Mouse (Mus musculus) adrenal gland, postnatal 25 days (tissue): ENCODE measurements around the gene Rragd. TPM values are rescaled to one million over a fixed set of nuclear protein-coding genes. Genes with fewer than 3 reads are reported as not detected.
"Not testable (repeated sequence)": the region's sequence is repeated elsewhere in the genome, so short reads cannot be mapped to it uniquely, and the experiment has no call there.

ENCODE experiments used
- DNase-seq: peaks from one replicate; pipeline ENCODE4 v3.0.0; 2021; ENCODE audit warnings: mixed read lengths
- total RNA-seq: library from RNA; stranded (reverse); gene quantifications from 2 replicates; pipeline ENCODE4 v1.2.3, GENCODE M21; 2021

Gene Rragd
- total RNA-seq, 1 experiment from 2014 or later = 7.3 TPM

DNA sequence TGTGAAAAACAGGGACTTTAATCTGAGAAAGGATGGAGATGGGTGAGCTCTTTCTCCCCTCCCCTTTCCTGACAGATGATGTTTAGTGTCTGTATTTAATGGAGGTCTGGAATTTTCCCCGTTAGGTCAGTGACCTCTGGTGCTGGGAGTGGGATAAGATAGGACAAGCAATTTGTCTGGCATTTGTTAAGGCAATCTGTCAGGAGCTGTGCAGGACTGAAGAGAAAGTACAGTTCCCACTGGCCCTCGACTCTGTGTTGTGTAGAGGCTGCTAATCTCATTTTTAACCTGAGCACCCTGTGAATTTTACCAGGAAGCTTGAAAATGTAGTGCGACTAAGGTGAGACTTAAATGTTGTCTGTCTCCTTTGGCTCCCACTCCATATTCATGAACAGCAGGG, 2.8 kb downstream of the Rragd start:
- no peak for DNase-seq

DNA sequence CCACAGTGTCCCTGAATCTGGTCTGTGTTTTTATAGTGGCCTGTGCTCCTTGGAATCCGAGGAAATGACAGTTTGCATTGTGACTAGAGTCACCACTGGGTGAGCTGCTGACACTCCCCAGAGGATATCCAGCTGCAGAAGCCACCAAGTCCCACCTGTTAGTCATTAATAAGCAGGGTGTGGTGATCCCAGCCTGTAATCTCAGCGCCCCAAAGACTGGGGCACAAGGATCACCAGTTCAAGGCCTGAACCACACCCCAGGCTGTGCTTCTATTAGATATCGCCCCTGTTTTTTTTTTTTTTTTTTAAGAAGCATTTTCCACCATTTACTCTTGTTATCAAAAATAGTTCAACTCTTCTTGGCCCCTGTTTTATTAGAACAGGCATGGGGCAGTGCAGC, 4.2 kb downstream of the Rragd start:
- DNase-seq = no peak

DNA sequence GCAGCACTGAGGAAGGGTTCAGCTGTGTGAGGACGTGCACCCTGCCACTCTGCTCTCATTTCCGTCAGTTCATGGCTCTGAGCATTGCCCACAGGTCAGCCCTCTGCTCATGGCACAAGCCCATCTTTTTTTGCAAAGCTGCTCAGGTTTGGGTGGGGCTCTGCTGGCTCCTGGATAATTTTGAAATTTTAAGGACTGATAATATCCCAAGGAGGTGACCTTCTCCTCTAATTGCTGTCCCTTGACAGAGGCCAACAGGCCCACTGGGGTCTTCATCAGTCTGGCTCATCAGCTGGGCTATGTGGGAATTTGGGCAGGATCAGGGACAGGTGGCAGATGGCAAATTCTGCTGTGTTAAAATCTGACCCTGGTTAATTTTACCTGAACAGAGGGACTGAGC, 6.5 kb downstream of the Rragd start:
- DNase-seq = no peak

DNA sequence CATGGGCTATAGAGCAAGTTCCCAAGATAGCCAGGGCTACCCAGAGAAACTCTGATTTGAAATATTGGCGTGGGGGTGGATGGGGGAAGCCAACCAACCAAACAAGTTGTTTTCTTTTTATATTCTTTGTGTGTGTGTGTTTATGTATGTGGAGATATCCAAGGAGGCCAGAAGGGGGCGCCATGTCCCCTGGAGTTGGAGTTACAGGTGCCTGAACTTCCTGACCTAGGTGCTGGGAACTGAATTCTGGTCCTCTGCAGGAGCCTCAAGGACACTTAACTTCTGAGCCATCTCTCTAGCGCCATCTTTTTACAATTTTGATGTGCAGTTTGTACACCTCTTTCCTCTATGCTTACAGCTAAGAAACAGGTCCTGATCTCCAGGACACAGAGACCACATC, 11.3 kb downstream of the Rragd start:
- no peak for DNase-seq

DNA sequence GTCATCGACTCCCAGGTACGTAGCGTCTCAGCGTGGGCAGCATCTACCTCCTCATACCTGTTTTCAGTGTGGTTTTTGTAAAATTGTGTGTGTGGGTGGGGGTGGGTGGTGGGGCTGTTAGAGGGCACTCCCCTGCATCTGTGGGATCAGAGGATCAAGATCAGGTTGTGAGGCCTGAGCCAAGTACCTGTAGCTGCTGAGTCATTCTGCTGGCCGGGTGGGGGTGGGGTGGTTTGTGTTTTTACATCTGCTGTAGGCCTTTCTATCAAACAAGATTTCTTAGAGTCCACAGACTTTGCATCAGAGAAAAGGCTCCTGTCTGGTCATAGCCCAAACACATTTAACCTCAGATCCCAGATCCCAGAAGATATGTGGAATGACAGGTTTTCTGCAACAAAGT, 13.2 kb downstream of the Rragd start:
- DNase-seq = no peak

DNA sequence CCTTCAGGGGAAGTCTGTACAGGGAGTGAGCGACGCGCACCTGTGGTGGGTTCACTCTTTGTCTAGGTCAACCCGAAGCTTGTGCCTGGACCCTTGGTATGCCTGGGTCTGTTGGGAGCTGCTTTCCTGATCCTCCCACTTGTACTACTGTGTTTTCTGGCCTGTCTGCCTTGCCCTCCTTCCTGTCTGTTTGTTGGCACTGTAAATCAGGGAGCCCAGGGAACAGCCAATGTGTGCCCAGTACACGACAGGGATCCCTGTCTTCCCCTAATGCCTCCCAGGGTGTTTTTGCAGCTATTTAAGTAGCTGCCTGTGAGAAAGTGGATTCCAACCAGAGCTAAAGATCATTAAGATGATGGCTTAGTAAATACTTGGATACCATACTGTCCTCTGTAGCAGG, 14.7 kb downstream of the Rragd start:
- DNase-seq = no peak

DNA sequence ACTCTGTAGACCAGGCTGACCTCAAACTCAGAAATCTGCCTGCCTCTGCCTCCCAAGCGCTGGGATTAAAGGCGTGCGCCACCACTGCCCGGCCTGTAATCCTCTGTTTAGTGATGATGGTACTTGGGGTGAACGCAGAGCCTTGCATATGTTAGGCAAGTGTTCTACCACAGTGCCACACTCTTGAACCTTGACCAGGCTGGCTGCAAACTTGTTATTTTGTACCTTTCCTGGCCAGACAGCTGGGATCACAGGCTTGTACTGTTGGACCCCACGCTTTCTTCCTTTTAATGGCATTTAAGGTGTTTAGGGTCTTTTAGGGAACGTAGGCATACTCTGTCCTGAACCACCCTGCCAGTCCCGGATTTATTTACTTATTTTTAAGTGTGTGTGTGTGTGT, 16.2 kb downstream of the Rragd start:
- no peak for DNase-seq

DNA sequence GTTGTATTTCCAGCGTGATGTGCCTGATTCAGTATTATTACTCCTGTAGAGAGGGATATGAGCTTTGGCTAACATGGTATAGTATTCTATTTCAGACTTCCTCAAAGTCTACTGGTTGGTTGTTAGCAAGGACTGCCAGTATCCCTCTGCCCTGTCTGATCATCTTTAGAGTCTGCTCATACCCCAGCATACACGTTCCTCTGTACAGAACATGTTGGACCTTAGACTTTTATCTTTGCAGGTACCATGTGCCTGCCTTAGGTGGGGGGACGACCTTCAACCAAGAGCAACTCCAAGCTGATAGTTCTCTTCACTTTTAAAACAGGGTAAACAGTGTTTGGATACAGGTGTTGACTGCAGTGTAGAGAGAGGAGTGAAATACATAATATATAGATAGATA, 19.2 kb downstream of the Rragd start:
- DNase-seq = no peak

DNA sequence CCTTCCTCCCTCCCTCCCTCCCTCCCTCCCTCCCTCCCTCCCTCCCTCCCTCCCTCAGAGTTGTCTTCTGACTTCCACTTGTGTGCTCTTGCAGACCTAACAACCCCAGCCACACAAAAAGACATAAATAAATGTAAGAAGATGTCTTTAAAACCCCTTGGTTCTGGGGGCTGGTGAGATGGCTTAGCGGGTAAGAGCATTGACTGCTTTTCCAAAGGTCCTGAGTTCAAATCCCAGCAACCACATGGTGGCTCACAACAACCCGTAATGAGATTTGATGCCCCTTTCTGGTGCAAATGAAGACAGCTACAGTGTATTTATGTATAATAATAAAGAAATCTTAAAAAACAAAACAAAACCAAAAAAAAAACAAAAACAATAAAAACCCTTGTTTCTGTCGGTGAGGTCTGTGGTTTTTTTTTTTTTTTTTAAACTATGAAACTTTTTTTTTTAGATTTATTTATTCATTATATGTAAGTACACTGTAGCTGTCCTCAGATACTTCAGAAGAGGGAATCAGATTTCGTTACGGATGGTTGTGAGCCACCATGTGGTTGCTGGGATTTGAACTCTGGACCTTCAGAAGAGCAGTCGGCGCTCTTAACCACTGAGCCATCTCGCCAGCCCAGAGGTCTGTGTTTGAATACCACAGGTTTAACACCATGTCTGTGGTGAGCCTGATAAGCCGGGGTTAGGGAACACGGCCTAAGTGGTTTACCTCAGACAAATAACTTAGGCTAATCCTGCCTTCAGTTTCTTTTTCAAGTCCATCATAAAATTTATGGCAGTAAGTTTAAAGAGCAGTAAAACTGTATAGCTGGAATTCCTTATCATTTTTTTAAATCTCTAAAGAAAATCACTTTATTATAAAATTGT, 23.0 kb downstream of the Rragd start:
- DNase-seq = not testable (repeated sequence)

DNA sequence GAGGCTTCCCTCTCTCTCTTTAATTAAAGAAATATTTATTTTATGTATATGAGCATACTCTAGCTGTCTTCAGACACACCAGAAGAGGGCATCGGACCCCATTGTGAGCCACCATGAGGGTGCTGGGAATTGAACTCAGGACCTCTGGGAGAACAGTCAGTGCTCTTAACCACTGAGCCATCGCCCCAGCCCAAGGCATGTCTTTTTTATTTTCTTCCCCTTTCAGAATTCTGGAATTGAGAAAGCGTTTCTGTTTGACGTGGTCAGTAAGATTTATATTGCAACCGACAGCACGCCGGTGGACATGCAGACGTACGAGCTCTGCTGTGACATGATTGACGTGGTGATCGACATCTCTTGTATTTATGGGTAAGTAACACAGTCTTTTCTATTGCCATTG, 24.0 kb downstream of the Rragd start:
- DNase-seq = no peak

DNA sequence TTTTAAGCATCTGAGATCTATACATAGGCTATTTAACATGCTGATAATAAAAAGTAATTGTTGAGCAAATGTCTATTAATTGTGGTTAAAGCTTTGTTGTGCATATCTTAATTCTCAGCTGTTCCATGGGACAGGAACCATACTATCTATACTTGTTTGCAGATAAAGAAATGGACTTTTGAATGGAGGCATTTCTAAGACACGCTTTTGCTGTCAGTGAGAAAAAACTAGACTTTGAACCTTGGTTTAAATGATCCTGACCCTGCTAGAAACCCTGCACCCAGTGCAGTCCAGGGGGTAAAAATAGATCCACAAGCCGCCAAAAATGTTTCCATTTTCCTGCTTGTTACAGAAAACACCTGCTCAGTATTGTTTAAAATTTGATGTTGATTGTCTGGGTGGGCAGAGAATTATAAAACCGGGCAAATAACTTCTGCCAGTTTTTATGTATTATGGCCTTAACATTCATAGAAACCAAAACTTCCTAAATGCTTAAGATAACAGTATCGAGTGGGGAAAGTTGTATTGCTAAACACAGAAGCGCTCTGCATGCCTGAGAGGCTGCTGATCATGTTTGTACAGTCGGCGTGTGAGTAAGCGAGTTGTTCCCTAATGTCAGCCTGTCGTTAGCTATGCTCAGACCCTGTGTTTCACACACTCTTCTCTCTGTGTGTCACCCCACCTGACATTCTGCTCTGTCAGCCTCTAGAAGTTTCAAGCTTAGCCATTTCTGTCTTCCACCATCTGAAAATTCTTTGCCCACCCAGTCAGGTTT, 24.8 kb downstream of the Rragd start:
- DNase-seq = no peak

DNA sequence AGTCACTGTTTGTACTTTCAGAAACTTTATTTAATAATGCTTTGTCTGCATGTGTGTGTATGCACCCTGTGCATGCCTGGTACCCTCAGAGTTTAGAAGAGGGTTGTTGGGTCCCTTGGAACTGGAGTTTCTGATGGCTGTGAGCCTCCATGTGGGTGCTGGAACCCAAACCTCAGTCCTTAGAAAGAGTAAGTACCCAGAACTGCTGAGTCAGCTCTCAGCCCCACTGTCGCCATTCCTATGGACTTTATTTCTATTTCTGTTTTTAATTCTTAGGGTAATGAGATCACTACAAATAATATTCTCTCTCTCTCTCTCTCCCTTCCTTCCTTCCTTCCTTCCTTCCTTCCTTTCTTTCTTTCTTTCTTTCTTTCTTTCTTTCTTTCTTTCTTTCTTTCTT, 27.2 kb downstream of the Rragd start:
- DNase-seq = no peak

DNA sequence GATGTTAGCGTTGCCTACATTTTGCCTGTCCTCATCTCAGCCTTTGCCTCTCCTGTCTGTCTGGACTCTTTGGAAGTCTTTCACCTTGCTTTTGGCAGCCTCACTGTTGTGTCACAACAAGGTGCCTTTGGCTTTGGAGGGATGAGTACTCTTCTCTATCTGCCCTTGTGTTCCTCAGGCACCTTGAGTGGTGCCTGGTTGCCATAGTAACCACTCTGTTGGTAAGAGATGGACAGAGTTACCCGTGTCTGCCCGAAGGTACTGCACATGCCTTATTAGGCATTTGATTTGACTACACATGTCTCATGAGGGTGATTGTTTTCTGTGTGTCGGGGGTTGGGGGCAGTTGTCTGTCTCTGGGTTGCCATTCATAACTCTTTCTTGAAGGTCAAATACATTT, 29.6 kb downstream of the Rragd start:
- DNase-seq = no peak

DNA sequence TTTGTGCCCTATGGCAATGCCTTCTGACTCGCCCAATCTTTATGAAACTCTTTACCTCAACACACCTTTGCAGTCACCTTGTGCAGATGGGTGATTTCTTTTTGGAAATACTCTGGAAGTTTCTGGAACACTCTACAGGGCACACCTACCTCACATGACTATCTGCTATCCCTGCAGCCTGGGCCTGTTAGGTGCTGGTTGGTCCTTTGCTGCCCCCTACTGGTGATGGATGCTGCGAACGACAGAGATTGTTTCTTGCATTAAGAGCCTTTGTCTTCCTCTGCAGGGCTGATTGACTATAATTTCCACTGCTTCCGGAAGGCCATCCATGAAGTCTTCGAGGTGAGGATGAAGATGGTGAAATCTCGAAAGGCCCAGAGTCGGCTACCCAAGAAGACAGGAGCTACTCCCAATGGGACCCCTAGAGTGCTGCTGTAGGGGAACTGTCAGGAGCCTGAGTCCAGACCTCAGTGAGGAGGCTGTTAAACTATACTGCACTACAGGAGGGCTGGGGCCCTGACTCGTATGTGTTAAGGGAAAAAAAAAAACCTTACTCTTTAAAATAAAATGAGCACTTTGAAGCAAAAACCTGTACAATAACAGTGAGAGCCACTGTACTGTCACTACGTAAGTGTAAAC, 35.6 kb downstream of the Rragd start:
- DNase-seq = peak; percentile 86

DNA sequence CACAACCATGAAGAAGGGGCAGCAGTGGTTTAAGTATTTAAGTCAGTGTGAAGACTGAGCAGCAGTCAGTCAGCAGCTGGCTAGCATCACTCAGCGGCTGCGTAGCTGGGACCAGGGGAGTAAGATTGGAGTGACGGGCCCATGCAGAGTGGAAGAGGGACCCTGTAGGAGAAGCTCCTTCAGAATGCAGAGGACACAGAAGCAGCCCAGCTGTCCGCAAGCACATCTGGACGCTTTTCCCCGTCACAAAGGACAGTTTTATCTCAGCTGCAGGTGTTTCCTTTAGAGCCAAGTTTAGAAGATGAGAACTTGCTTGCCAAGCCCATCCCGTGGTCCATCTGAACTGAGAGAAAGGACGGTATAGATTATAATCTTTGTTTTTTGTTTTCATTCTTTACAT, 41.6 kb downstream of the Rragd start:
- no peak for DNase-seq

DNA sequence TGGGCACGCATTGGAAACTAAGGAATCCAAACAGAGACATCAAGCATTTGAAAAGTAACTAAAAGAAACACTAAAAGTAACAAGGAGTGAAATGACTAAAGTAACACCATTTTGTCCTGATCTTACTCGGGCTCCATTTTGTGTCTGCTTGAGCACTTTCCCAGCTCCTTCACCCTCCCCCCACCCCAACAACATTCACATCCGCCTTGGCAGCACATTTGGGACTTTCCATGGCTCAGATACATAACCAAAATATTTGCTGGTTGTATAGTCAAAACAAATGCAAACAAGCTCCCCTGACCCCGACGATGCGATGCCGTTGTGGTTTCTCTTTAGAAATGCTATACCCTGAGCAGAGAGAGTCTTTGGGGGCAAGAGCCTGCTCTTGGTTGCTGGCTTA, 46.3 kb downstream of the Rragd start:
- no peak for DNase-seq

DNA sequence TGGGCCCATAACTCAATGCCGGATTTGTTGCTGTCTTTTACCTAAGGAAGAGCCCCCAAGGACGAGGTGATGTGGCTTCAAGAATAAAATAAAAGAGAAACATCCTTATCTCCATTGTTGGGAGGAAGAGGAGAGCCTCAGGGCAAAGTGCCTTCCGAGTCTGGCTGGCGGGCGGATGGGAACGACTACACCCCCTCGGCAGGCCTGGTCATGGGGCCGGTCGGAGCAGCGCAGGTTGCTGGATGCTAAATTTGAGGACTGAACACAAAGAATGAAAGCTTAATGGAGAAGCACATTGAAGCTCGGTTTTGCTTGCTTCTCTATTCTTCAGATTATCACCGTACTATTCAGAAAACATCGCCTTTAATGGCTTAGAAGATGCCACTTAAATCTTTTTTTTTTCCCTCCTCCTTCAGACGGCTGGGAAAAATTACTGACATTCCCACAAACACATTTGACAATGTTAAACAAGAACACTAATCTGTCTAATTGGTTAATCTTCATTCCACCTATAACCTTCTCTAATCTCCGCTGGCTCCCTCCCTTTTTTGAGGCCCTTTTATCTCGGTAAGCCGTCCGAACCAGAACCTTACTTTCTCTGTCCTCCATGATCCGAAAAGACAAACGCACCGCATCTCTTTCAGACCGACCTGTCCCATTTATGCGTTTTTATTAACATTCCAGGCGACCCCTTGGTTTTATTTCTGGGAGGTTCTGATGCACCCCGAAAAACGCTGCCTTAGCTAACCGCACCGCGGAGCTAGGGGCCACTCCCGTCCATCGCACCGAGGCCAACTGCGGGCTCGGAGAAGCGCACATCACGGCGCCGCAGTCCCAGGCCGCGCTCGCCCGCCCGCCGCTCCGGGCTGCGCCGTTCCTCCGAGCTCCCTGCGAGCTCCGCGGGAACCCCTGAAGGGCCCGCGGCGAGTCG, 47.7 kb downstream of the Rragd start:
- peak; percentile 8 for DNase-seq

DNA sequence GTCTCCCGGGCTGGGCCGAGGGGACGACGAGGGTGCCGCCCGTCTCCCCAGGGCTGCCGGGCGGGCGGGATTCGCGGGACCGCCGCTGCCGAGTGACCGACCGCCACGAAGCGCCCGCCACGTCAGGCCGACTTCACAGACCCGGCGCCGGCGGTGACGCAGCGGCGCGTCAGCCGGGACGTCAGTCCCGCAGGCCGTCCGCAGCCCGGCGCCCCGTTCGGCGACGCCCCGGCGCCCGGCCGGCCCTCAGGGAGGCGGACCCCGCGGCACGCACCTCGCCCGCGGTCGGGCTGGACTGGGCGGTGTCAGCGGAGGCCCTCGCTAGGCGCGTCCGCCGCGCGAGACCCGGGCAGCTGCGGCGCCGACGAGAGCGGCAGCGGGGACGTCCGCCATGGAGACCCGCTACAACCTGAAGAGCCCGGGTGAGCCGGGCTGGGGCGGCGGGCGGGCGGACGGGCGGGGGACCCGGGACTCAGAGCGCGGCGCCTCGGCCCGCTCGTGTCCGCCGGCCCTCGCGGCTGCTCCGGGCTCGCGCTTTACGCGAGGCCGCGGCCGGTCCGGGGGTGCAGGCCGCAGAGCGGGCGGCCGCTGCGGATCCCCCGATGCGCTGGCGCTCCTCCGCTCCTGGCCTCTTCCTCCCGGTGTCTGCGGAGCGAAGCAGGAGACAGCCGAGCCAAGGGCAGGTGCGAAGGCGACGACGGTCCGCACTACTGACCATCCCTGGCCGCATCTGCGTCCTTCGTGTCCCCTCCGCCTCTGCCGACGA, 48.5 kb downstream of the Rragd start, which contains the start of gene Ube2j1:
Gene Ube2j1 (plus strand): TSS at position 222 of the 766 bp plus-strand sequence.
- peak; percentile 91 for DNase-seq

DNA sequence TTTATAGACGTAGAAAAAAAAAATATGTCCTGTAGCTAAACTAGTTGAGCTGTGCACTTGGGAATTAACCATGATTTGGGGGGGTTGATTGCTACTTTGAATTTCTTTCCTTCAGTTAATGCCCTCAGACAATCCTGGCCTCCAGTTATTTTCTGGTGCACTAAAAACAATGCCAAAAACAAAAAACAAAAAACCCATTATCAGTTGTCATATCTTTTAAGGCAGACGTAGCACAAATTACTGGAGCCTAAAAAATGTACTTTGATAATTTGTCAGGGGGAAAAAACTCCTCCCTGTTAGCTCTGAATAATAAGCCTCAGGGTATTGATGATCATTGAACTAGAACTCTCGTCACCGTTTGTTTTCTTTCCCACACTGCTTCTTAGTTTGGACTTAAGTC, 49.2 kb downstream of the Rragd start:
- no peak for DNase-seq

DNA sequence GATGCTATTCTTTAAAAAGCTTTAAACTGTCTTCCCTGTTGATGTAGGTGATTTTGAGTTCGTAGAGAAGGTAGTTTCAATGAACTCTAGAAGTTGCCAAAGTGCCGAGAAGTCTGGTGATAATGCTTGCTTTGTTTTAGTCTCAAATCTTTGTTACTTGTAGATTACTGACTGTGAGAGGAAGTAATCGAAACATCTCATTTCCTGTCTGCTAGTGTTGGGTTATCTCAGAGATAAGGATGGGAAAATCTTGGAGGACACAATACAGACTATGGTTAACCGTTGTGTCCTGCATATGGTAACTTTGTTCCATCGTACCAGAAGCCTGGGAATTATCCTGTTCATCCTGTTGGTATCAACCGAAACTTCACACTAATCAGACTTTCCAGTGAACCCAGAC, 50.7 kb downstream of the Rragd start:
- no peak for DNase-seq

DNA sequence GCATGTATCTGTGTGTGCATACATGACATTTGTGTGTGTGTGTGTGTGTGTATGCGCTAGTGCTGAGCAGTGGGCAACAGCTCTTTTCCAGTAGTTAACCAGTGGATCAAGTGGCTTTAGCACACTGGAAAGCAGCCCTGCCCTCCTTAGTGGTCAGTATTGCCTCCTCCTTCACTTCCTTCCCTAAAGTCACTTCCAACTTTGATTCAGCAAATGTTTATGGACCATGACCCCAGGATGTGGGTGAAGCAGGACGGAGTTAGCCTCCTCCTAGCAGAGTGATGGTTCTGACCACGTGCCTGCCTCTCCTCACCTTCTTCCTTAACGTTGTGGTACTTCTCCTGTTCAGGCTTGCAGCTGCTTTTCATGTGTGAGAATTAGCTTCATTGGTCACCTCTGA, 57.0 kb downstream of the Rragd start:
- no peak for DNase-seq
